Mouse (Mus musculus) spleen, postnatal 10 days (tissue): ENCODE measurements around the gene Cdkn1a.

Experiments
- DNase-seq, 2 experiments: peaks; one replicate each; pipeline ENCODE4 v3.0.0; 2021 to 2022; ENCODE audit warnings: low spot score in 2 of 2

The Cdkn1a gene

DNA sequence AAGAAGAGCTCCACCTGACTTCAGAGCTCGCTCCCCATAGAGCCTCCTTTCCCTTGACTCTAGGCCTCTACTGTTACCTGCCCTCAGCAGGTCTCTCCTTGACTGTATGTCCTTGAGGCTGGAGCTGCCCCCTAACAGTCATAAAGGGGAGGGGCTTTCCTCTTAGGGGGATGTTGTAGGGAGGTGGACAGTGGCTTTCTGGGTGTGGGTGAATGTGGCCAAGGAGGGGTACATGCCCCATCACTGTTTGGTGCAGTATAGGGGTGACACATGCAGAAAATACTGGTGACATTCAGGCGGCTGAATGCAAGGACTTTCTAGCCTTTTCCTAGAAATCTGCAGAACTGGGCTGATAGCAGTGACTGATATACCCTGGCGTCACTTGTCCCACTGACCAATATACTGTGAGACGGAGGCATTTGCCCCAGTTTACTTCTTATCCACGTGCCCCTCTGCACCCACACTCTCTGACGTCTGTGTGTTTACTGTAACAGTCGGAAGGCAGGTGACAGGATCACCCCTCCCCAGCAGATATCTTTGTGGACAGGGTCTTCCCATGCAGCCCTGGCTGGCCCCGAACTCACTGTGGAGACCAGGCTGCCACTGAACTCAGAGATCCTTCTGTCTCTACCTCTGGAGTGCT is 26.4 kb downstream of the Cdkn1a start:
- DNase-seq, result peak in 1 of 2 experiments; percentile 8

DNA sequence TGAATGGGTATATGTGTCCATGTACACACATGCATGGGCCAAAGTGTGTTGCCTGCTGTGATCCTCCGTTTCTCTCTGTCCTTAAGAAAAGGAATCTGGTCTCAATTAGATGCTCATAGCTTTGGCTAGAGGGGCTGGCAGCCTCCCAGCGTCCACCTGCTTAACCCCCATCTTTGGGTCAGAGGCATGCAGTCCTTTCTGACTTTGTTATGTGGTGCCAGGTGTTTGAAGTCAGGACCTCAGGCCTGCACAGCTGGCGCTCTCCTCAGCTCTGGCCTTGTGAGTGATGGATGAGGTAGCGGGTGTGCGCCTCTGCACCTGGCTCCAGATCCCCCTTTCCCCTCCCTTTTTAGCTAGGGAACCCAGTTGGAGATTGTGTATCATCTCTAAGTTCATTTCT is 27.3 kb downstream of the Cdkn1a start:
- peak in 1 of 2 experiments; percentile 9 for DNase-seq

DNA sequence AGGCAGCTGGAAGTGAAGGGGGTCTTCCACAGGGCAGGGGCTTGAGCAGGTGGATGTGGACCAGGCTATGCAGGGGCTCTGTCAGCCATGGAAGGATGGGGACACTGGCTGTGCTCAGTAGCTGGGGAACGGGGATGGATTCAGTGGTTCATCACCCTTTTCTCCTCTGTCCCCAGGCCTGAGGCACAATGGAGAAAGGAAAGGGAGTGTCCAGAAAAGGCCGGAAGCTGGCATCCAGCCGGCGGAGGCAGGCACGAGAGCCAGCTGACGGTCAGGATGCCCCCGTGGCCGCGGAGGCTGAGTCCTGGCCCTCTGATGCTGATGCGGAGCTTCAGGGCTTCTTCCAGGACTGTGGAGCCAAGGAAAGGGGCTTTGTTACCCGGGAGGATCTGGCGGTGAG is 29.9 kb downstream of the Cdkn1a start:
- DNase-seq, result peak in 1 of 2 experiments; percentile 15

DNA sequence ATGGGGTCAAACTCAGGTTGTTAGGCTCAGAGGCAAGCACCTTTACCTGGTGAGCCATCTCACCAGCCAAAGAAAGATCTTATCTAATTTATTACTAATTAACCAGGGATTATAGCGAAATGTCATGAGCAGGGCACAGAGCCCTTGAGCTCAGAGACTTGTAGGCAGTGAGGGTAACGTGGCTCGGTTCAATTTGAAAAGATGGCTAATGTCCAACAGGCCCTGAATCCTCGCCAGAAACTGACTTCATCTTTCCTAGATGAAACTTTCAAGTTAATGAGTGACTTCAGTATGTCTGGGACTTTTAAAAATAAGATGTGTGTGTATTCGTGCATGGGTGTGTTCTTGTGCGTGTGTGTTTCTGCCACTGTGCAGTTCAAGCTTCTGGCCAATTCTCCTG is 32.0 kb downstream of the Cdkn1a start:
- DNase-seq, result peak in 1 of 2 experiments; percentile 8

DNA sequence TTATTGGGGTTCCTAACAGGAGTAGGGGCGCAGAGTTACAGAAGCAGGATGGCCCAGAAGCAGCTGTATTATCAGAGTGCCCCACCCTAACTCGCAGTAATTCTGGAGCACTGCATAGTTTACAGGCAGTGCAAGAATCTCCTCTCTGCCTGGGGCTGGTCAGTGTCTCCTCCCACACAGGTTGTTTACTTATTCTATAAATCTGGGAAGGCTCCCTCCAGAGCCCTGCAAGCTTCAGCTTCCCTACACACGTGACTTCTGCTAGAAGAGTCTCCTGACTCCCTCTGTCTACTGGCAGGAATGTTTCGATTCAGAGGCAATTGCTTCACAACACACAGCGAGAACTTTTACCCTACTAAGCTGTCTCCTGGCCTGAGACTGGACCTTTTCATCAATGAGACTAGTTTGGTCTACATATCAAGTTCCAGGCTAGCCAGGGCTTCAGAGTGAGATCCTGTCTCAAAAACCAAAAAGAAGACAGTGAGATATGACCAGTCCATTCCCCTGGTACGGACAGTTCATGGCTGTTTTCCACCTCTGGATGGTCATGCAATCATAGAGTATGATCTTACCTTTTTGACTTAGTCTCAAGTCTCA is 32.9 kb downstream of the Cdkn1a start:
- peak in 1 of 2 experiments; percentile 1 for DNase-seq

DNA sequence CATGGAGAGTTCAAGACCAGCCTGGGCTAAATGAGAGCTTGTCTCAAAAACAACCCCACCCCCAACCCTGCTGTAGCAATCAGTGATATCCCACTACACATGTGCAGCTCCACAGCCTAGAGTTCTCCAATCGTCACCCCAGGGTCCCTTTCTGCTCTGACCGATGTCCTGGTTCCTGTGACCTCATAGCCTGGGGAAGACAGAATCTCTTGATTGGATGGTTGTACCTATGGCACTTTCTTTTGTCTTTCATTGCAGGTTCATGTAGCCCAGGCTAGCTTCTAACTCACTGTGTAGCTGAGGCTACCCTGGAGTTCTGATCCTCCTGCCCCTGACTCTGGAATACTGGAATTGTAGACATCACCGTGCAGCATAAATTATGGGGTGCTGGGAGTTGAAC is 35.8 kb downstream of the Cdkn1a start:
- DNase-seq, result peak in 1 of 2 experiments; percentile 9

DNA sequence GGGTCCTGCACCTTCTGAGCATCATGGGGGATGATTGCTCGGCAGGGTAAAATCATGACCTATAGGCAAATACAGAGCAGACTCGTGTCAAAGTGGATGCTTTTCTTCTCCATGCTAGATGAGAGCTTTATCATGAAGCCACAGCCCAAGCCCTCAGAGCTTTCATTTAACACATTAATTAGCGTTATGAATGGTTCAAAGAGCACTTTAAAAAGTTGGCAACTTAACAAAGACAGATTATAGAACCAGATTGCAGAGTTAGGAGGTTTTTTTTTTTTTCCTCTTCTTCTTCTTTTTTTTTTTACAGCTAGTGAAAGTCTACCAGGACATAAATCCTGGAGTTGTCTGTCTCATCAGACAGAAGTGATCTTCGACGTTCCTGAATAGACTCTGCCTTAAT is 38.6 kb downstream of the Cdkn1a start:
- DNase-seq, result no peak

DNA sequence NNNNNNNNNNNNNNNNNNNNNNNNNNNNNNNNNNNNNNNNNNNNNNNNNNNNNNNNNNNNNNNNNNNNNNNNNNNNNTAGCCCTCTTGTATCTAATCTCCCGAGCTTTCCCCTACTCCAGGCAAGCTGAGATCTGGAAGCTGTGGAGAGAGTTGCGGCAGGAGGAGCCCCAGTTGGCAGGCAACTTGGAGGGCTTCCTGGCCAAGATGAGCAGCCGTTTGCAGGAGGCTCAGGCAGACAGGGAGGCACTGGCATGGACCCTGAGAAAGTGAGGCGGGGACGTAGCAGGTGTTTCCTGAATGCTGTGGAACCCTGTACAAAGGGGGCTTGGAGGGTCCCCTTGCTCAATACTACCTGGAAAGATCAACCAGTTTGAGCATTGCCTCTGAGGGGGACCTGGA is 44.3 kb downstream of the Cdkn1a start:
- no peak for DNase-seq

DNA sequence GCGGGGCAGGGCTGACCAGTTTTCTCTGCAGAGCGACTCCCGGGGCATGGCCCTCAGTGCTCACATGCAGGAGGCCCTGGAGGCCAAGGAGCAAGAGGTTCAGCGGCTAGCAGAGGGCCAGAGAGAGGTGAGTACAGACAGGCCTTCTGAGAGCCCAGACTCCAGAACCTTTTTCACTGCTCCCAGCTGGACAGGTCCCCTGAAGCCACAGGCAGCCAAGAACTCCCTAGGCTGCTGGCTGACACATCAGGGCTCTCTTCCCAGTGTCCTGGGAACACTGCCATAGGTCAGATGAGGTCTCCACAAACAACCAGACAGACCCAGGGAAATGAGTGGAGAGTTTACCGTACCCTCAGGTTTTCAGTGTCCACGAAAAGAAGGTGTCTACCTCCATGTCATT is 45.5 kb downstream of the Cdkn1a start:
- DNase-seq, result no peak

DNA sequence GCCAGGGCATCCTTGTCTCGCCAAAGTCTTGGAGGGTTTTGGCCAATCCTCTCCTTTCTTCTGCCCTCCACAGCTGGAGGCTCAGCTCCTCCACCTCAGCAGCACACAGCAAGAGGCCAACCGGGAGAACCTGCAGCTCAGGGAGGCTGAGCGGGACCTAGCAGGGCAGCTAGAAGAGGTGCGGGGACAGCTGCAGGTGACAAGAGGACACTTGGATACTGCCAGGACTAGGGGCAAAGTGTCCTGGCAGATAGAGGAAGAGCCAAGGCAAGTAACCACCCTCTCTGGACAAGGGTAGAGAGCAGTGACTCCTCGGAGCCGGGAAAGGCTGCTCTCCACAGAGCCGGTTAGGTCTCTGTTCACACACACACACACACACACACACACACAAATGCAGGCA is 47.1 kb downstream of the Cdkn1a start:
- no peak for DNase-seq

DNA sequence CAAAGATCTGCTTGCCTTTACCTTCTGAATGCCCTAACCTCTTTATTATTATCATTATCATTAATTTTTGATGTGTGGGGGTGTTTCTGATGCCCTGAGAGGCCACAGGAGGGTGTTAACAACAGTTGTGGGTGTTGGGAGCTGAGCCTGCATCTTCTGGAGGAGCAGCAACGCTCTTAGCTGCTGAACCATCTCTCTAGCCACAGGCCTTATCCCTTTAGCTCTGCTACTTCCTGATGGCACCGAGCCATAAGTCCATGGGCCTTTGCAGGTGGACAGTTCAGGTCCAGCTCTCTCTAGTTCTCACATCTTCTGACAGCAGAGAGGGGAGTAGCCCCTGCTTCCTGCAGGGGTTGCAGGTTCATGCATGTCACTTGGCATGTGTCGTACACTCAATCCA is 50.8 kb downstream of the Cdkn1a start:
- no peak for DNase-seq

DNA sequence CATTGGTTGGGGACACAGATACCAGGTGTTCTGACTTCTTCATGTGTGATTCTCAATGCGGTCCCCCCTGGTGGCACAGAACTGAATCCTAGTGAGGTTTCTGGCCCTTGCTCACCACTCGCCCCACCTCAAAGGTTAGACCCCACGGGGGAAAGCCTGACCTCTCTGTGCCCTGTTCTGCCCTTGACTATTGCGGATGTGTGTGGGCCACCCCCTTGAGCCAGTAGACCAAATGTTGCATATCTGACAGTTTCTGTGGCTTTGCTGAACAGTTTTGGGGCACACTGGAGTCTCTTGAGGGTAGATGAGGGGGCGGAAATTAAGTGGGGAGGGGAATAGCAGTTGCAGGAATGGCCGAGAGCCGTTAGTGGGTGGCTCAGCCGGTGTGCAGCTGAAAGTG is 52.5 kb downstream of the Cdkn1a start:
- no peak for DNase-seq

DNA sequence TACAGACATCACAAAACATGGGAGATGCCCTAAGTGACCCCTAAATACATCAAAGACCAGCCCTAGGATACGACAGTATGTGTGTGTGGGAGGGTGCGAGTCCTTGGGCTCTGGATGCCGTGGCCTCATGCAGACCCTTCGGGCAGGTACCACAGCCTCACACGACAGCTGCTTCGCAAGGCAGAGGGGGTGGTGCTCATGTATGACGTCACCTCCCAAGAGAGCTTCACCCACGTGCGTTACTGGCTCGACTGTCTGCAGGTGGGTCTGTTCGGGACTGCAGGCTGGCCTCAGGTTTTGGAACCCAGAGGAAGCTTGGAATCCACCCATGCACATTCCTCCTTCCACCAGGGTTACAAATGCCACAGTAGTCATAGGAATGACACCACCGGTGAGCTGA is 54.3 kb downstream of the Cdkn1a start:
- peak in 1 of 2 experiments; percentile 53 for DNase-seq

DNA sequence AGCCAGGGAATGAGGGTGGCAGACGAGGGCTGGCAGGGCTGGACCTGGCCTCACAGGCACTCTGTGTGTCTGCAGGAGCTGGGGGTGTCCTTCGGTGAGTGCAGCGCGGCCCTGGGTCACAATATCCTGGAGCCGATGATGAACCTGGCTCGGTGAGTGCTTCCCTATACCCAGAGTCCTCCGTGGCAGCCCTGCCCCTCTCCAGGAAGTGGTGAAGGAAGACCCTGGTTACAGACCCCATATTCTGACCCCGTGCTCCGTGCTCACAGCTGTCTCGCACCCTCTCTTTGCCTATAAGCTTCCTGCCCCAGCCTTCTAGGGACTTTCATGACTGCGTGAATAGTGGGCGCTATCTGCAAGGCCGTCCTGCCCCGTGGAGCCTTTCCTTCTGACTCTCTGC is 56.5 kb downstream of the Cdkn1a start:
- no peak for DNase-seq

DNA sequence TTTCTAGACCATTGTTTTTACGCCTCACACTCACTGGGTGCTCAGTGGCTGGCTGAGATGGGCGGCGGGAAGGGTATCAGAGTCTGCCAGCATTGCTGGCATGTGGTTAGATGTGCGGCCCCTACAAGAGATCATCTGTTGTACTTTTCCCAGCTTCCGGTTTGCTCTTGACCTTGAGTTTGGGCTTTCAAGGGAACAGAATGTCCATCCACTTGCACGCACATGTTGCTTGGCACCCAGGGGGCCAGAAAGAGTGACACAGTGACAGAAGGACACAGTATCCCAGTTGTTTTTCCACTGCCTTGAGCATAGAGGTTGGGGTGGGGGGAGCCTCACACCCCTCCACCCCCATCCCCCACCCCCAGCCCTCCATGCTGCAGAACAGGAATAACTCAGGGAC is 57.0 kb downstream of the Cdkn1a start:
- DNase-seq, result no peak

DNA sequence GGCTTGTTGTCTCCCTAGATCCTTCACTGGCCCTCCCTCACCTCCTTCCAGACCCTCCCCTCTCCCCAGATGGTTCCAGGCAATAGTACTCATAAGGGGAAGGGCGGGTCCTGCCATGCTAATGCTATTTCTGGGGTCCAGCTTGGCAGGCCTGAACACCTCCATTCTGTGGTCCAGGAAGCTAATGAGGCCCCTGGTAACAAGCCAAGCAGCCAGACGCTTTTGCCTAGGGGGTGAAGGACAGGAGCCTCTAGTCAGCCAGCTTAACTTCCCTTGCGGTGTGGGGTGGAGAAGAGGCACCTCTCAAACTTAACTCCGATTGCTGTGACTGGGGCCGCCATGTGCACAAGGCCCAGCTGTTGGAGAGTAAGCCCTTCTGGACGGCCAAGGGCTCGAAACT is 59.0 kb downstream of the Cdkn1a start:
- no peak for DNase-seq
